Mouse (Mus musculus) MEL (cell line): ENCODE results near the gene Tex2.

Experiments
- BHLHE40 ChIP-seq: IDR thresholded peaks from 2 replicates; pipeline ENCODE4 v1.6.1; 2012; ENCODE audit warnings: low read depth, mild to moderate bottlenecking, inconsistent platforms, low read length, improper control_type of control experiment, borderline replicate concordance
- CTCF ChIP-seq, 3 experiments: IDR thresholded peaks in 2 of 3; conservative IDR thresholded peaks in 1 of 3; 2 replicates each; pipeline ENCODE4 v1.5.1; 2011 to 2012; ENCODE audit warnings: low read length in 3 of 3, low read depth in 2 of 3, mild to moderate bottlenecking in 2 of 3, improper control_type of control experiment in 1 of 3, inconsistent platforms in 1 of 3, mixed read lengths in 1 of 3, moderate library complexity in 1 of 3; ENCODE audit not compliant: control insufficient read depth in 1 of 3, insufficient read depth in 1 of 3, poor library complexity in 1 of 3, severe bottlenecking in 1 of 3
- E2F4 ChIP-seq: IDR thresholded peaks from 2 replicates; pipeline ENCODE4 v1.6.1; 2011; ENCODE audit warnings: low read depth, low read length, improper control_type of control experiment, borderline replicate concordance
- EP300 ChIP-seq, 2 experiments: IDR thresholded peaks; 2 replicates each; pipeline ENCODE4 v1.6.1; 2011; ENCODE audit warnings: improper control_type of control experiment in 2 of 2, low read length in 2 of 2, low read depth in 1 of 2, mild to moderate bottlenecking in 1 of 2
- KAT2A ChIP-seq: conservative IDR thresholded peaks from 2 replicates; pipeline ENCODE4 v1.6.1; 2012; ENCODE audit warnings: low read depth, low read length, improper control_type of control experiment, inconsistent platforms
- MEF2A ChIP-seq: IDR thresholded peaks from 2 replicates; pipeline ENCODE4 v1.6.1; 2014; ENCODE audit warnings: low read depth, mild to moderate bottlenecking, inconsistent platforms, low read length, improper control_type of control experiment; ENCODE audit not compliant: poor library complexity, insufficient replicate concordance, severe bottlenecking; ENCODE audit errors: extremely low read depth
- MXI1 ChIP-seq: IDR thresholded peaks from 2 replicates; pipeline ENCODE4 v1.6.1; 2011; ENCODE audit warnings: mild to moderate bottlenecking, low read depth, low read length, improper control_type of control experiment
- MYB ChIP-seq: IDR thresholded peaks from 2 replicates; pipeline ENCODE4 v1.6.1; 2011; ENCODE audit warnings: mild to moderate bottlenecking, low read depth, low read length, improper control_type of control experiment
- MYC ChIP-seq: IDR thresholded peaks from 2 replicates; pipeline ENCODE4 v1.6.1; 2011; ENCODE audit warnings: low read depth, mild to moderate bottlenecking, low read length, improper control_type of control experiment, moderate library complexity
- NRF1 ChIP-seq: IDR thresholded peaks from 2 replicates; pipeline ENCODE4 v1.6.1; 2014; ENCODE audit warnings: low read depth, mild to moderate bottlenecking, inconsistent platforms, low read length, improper control_type of control experiment, moderate library complexity; ENCODE audit not compliant: poor library complexity, insufficient read depth, severe bottlenecking
- POLR2A ChIP-seq, 2 experiments: IDR thresholded peaks; 2 replicates each; pipeline ENCODE4 v1.6.1; 2011 to 2012; ENCODE audit warnings: low read length in 2 of 2, mild to moderate bottlenecking in 2 of 2, control low read depth in 1 of 2, improper control_type of control experiment in 1 of 2, low read depth in 1 of 2, moderate library complexity in 1 of 2; ENCODE audit not compliant: control insufficient read depth in 1 of 2, insufficient read depth in 1 of 2, poor library complexity in 1 of 2
- TCF12 ChIP-seq: IDR thresholded peaks from 2 replicates; pipeline ENCODE4 v1.6.1; 2014; ENCODE audit warnings: low read depth, mild to moderate bottlenecking, inconsistent platforms, low read length, improper control_type of control experiment, moderate library complexity
- ZNF384 ChIP-seq: IDR thresholded peaks from 2 replicates; pipeline ENCODE4 v1.6.1; 2012; ENCODE audit warnings: low read depth, mild to moderate bottlenecking, inconsistent platforms, low read length, improper control_type of control experiment

DNA sequence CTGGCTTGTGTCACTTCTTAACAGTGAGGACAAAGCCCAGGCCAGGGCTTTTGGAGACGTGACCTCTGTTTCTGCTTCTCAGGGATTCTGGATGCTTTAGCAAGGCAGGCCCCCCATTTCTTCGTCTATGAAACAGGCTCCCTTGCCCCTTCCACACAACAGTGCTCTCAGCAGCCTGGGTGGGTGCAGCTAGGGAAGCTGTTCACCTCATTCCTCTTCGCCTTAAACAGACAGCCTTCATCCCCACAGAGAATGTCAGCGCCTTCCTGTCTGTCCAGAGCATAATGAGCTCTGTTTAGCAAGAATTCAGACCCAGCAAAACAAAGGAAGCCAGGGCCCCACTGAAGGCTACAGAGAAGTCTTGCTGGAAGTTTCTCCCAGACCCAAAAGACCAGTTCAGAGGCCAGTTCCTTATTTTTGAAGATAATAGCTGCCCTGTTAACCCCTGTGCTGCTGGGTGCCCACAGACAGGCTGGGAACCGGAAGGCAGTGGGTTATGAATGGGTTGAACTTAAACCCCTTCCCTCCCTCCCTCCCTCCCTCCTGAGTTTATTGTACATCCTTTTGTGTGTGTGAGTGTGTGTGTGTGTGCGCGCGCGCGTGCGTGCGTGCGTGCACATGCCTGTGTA is 47.3 kb upstream of the Tex2 start:
- TF ChIP-seq POLR2A (IDR thresholded peaks at IDR 0.05; ENCODE audit: control insufficient read depth in 1 of 2, insufficient read depth in 1 of 2, low read depth in 1 of 2, low read length in 2 of 2, poor library complexity in 1 of 2) = no peak
- TF ChIP-seq MXI1 = no peak
- no peak for TF ChIP-seq NRF1
- TF ChIP-seq CTCF (IDR thresholded peaks at IDR 0.05 in 2 of 3, conservative IDR thresholded peaks at IDR 0.05 in 1 of 3; ENCODE audit: control insufficient read depth in 1 of 3, insufficient read depth in 1 of 3, low read depth in 2 of 3, low read length in 3 of 3, poor library complexity in 1 of 3, severe bottlenecking in 1 of 3) = no peak
- no peak for TF ChIP-seq E2F4
- no peak for TF ChIP-seq TCF12
- TF ChIP-seq BHLHE40 = no peak
- no peak for TF ChIP-seq ZNF384
- no peak for TF ChIP-seq MEF2A
- no peak for TF ChIP-seq MYC
- TF ChIP-seq KAT2A = no peak
- no peak for TF ChIP-seq MYB
- TF ChIP-seq EP300 (IDR thresholded peaks at IDR 0.05; ENCODE audit: low read depth in 1 of 2, low read length in 2 of 2) = no peak
